Mouse (Mus musculus) ES-Bruce4 (cell line): ENCODE results near the gene Lrsam1. TPM values are rescaled to one million over a fixed set of nuclear protein-coding genes. Genes with fewer than 3 reads are reported as not detected.

Source experiments
- H3K27ac ChIP-seq: 2 replicates; pipeline ENCODE4 v1.5.1; 2012; ENCODE audit warnings: low read length, inconsistent platforms; ENCODE audit not compliant: insufficient read depth
- H3K27me3 ChIP-seq: 2 replicates; pipeline ENCODE4 v1.6.1; 2012; ENCODE audit warnings: mild to moderate bottlenecking, low read length, inconsistent platforms; ENCODE audit not compliant: control insufficient read depth, poor library complexity, insufficient read depth, severe bottlenecking
- H3K36me3 ChIP-seq: 2 replicates; pipeline ENCODE4 v1.6.1; 2012; ENCODE audit warnings: inconsistent platforms, mild to moderate bottlenecking, low read length, moderate library complexity; ENCODE audit not compliant: control insufficient read depth, poor library complexity, insufficient read depth, severe bottlenecking
- H3K4me1 ChIP-seq: one replicate; pipeline ENCODE4 v1.8.1; 2011; ENCODE audit warnings: low read length; ENCODE audit not compliant: control insufficient read depth, insufficient read depth
- H3K4me3 ChIP-seq: 2 replicates; pipeline ENCODE4 v1.5.1; 2011; ENCODE audit warnings: low read depth, mild to moderate bottlenecking, low read length
- H3K9ac ChIP-seq: 2 replicates; pipeline ENCODE4 v1.6.1; 2012; ENCODE audit warnings: low read depth, mild to moderate bottlenecking, inconsistent platforms; ENCODE audit not compliant: poor library complexity, severe bottlenecking
- H3K9me3 ChIP-seq: replicated peaks from 2 replicates; pipeline ENCODE4 v1.6.1; 2012; ENCODE audit warnings: mild to moderate bottlenecking, low read length, inconsistent platforms; ENCODE audit not compliant: control insufficient read depth, poor library complexity, insufficient read depth, severe bottlenecking
- CTCF ChIP-seq: IDR thresholded peaks from one replicate; pipeline ENCODE4 v1.8.1; 2011; ENCODE audit warnings: low read depth, low read length
- EP300 ChIP-seq: IDR thresholded peaks from 2 replicates; pipeline ENCODE4 v1.6.1; 2011; ENCODE audit warnings: low read depth, low read length; ENCODE audit not compliant: insufficient read depth
- POLR2A ChIP-seq: IDR thresholded peaks from one replicate; pipeline ENCODE4 v1.8.1; 2011; ENCODE audit warnings: low read length; ENCODE audit not compliant: insufficient read depth
- polyA plus RNA-seq: library from polyadenylated mRNA; stranded (reverse); fragments of >200 nt; gene quantifications from 2 replicates; pipeline ENCODE4 v1.2.4, GENCODE M21; 2011; ENCODE audit warnings: low read depth; ENCODE audit not compliant: missing spikeins, insufficient read depth, insufficient read length

Gene Lrsam1
- polyA plus RNA-seq, 1 experiment: 14.7 TPM

DNA sequence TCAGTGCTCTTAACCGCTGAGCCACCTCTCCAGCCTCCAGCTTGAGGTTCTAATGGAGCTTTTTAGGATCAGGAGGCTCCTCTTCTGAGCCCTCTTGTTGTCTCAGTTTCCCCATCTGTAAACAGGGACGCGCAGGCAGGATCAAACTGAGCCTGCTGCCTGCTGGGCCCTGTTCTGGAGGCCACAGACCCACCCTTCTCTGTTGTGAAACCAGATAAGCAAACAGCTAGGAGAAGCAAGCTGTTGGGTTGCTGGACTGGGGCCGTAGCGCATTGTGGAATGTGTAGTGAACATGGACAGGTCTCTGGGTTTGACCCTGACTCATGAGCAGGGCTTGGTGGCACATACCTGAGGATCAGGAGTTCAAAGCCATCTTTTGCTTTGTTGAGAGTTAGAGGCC is 56.8 kb downstream of the Lrsam1 start:
- H3K36me3 ChIP-seq: no peaks in the 10 kb centered on the region
- H3K4me1 ChIP-seq: peaks cover 41% of the 10 kb centered on the region
- H3K9ac ChIP-seq: no peak overlapping the region
- H3K4me3 ChIP-seq: no peak overlapping the region
- no peak for TF ChIP-seq POLR2A
- TF ChIP-seq CTCF: no peak
- TF ChIP-seq EP300: no peak
- H3K27me3 ChIP-seq: no peaks in the 10 kb centered on the region
- no peaks in the 10 kb centered on the region for H3K9me3 ChIP-seq
- H3K27ac ChIP-seq: no peak overlapping the region

DNA sequence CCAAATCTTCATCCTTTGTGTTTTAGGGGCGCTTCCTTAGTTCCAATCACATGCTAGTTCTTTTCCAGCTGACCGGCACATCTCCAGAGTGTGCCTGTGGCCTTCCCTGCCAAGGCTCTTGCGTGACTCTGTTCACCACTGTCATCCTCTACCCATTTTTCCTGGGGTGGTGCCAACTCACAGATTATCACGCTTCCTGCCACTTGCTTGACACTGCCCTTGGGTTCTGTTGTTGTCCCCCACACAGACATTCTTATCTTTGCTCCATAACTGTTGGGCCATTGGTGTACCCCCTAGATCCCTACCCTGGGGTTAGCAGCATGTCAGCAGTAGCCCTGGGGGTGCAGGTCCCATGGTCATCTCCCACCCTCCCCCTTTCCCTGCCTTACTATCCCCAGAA is 57.9 kb downstream of the Lrsam1 start:
- Histone ChIP-seq H3K4me1 (peaks cover 33% of the 10 kb centered on the region), H3K9me3 (no peaks in the 10 kb centered on the region), H3K36me3 (no peaks in the 10 kb centered on the region), H3K27me3 (no peaks in the 10 kb centered on the region), H3K9ac (no peak overlapping the region), H3K27ac (no peak overlapping the region), H3K4me3 (no peak overlapping the region)
- no peak for TF ChIP-seq POLR2A
- TF ChIP-seq CTCF: no peak
- no peak for TF ChIP-seq EP300

DNA sequence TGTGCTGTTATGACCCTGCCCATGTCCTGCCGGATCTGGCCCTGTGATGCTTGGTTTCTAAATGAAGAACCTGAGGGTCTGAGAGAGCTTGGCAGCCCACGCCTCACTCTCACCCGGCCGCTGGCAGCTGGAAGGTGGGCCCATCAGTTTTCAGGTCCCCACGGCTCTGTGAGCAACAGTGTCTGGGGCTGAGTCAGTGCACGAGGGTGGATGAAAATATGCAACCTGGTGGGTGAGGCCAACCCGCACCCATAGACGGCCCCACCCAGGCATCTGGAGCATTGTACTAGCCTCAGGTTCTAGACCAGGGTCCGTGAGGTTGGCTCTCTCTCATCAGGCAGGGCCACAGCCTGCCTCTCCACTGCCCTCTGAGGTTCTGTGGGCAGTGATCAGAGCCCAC is 59.3 kb downstream of the Lrsam1 start:
- no peak overlapping the region for H3K4me3 ChIP-seq
- H3K9me3 ChIP-seq: no peaks in the 10 kb centered on the region
- no peak overlapping the region for H3K27ac ChIP-seq
- no peaks in the 10 kb centered on the region for H3K27me3 ChIP-seq
- peaks cover 38% of the 10 kb centered on the region for H3K4me1 ChIP-seq
- no peaks in the 10 kb centered on the region for H3K36me3 ChIP-seq
- TF ChIP-seq EP300: no peak
- no peak for TF ChIP-seq CTCF
- TF ChIP-seq POLR2A: no peak
- no peak overlapping the region for H3K9ac ChIP-seq

DNA sequence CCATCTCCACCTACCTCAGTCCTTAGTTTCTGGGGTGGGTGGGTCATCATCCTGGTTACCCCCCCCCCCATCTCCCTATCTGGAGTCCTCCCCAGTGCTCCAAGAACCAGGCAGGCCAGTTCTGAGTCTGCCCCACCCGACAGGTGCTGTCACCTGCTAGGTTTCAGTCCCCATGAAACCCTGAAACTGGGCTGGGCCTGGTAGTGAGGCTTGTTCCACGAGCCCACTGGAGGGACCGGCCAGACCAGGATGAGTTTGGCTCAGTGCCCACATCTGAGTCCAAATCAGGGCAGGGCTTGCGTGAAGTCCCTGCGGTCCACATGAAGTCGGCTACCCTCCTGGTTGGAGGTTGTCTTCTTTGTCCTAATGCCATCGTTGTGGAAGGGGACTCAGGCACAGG is 62.4 kb downstream of the Lrsam1 start:
- Histone ChIP-seq H3K4me1 (peaks cover 32% of the 10 kb centered on the region), H3K27me3 (no peaks in the 10 kb centered on the region), H3K27ac (no peak overlapping the region), H3K9me3 (no peaks in the 10 kb centered on the region), H3K36me3 (no peaks in the 10 kb centered on the region), H3K9ac (no peak overlapping the region), H3K4me3 (no peak overlapping the region)
- TF ChIP-seq POLR2A (no peak), EP300 (no peak), CTCF (no peak)

DNA sequence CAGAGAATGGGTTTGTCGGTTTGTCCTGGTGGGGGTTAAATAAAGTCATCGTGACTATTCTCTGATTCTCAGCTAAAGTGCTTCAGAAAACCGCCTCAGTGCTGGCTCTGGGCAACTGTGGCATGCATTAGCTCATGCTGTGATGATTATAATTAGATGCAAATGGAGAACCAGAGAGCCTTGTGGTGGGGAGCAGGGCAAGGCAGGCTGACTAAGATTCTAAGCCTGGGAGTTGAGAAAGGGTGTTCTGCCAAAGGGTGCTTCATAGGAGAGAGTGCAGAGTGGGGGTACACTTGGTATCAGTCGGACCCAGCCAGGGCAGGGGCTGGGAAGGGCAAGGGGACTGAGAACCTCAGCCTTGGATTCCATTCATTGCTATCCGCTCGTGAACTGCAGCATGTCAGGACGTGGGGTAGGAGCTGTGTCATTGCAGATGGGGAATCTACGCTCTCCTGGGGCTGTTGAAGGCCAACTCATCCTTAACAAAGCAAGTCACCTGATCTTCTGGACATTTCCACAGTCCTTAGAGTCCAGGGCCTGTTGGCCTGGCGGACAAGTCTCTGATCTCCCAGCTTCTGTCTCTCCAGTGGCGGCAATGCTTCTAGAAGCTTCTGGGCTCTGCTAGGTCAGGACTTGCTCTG is 64.8 kb downstream of the Lrsam1 start:
- Histone ChIP-seq H3K4me3 (no peak overlapping the region), H3K27me3 (no peaks in the 10 kb centered on the region), H3K9me3 (no peaks in the 10 kb centered on the region), H3K27ac (no peak overlapping the region), H3K4me1 (peaks cover 23% of the 10 kb centered on the region), H3K36me3 (no peaks in the 10 kb centered on the region), H3K9ac (no peak overlapping the region)
- TF ChIP-seq CTCF (no peak), POLR2A (no peak), EP300 (no peak)

DNA sequence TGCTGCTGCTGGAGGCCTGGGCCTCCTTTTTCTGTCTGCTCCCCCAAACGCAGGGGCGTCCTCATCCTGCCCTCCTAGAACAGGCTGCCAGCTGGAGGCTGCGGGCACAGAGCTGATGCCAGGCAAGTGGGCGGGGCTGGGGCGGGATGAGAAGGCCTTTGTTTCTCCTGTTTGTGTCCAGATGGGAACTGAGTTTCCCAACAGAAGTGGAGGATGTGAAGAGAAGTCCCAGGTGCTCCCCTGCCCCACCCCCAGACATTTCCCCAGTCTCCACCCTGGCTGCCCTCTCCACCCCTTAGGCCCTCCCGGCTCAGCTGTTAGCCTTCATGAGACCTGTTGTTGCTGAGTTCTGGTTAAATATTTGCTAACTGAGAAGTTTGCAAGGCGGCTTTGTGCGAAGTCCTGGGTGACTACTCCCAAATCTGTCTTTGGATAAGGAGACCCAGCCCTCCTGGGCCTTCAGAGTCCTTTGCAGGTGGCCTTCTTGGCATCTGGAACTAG is 65.8 kb downstream of the Lrsam1 start:
- TF ChIP-seq EP300: 0 out of 2 replicates have a peak, but pooled peaks have one; percentile 44
- no peak for TF ChIP-seq CTCF
- peaks cover 23% of the 10 kb centered on the region for H3K4me1 ChIP-seq
- H3K36me3 ChIP-seq: no peaks in the 10 kb centered on the region
- no peaks in the 10 kb centered on the region for H3K9me3 ChIP-seq
- H3K27me3 ChIP-seq: no peaks in the 10 kb centered on the region
- H3K4me3 ChIP-seq: no peak overlapping the region
- H3K27ac ChIP-seq: peak overlapping the region; percentile 54; the same call in 1 of the 2 replicates
- H3K9ac ChIP-seq: no peak overlapping the region
